Mouse (Mus musculus): ENCODE measurements around the gene Enam.

The Enam gene

DNA sequence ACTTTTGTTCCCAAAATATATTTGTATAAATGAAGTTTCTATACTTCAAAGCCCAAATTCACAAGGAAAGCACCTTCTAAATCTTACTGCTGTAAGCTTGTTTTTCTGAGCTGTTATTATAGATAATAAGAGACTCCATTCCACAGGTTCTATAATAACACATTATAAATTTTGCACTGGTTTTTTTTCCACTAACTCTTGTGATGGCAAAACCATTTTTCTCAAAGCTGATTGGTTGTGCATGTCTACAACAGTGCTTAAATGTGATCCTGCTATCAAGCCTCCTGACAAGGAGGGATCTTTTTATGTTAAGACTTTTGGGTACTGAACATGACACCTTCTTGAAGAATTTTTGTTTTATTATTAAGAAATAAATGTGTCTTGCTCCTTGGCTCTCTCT is at the start of gene Enam:
TSS of gene Enam (plus strand) at position 301 of the 400 bp plus-strand sequence.
- DNase-seq: no peak

DNA sequence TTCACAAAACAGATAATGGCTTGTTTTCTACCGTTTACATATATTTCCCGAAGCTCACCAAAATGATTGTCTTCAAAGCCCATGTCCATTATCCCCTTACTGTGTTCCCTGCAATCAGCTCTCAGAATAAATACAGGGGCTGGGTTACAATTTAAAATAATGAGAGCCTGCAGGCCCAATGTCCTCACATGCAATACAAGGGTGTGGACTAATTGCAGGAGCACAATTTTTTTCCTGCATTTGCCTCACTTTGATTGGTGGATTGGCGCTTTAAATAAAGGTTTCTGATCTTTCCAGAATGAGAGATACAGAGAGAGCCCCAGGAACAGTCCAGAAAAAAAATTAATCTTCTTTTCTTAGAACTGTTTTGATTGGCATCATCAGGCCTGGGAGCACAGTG is 32.1 kb upstream of the Enam start, which contains the start of gene Ambn:
TSS of gene Ambn (plus strand) at position 301 of the 400 bp plus-strand sequence.
- DNase-seq: no peak

DNA sequence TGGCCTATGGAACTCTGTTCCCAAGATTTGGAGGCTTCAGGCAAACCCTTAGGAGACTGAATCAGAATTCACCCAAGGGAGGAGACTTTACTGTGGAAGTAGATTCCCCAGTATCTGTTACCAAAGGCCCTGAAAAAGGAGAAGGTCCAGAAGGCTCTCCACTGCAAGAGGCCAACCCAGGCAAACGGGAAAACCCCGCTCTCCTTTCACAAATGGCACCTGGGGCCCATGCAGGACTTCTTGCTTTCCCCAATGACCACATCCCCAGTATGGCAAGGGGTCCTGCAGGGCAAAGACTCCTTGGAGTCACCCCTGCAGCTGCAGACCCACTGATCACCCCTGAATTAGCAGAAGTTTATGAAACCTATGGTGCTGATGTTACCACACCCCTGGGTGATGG is 20.3 kb upstream of the Enam start:
- DNase-seq: no peak

DNA sequence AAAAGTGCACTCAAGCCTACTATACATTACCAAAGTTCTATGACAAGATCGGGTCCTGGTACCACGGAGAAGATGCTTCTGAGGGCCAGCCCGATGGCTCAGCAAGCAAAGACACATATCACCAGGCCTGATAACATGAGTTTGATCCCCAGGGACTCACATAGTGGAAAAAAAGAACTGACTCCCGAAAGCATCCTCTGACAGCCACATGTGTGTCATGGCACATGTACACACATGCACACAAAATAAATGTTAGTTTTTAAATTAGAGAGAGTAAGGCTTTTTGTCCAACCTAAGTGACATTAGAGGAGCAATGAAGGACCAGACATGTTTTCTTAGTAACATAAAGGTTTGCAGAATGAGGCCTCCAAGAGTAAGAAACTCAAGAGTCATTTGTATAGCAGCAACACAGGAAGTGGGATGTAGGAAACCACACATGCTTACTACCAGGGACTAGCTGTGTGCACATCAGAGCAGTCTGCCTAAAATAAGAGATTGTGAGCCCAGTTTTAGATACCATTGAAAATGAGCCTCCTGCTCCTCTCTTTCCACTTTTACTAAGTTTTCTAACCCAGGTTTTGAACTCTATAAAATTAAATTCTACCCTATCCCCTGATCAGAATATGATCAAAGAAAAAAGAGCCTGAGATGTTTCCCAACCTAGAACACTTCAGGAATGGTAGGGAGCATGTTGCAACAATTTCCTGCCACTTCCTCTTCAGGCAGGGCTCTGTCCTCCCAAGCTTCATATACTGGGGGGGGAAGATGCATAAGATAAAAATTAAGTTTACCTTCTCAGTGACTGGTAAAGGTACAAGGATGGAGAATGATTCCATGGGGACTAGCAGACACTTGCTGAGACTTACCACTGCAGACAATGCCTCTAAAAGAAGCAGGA is 18.7 kb upstream of the Enam start:
- DNase-seq: no peak

DNA sequence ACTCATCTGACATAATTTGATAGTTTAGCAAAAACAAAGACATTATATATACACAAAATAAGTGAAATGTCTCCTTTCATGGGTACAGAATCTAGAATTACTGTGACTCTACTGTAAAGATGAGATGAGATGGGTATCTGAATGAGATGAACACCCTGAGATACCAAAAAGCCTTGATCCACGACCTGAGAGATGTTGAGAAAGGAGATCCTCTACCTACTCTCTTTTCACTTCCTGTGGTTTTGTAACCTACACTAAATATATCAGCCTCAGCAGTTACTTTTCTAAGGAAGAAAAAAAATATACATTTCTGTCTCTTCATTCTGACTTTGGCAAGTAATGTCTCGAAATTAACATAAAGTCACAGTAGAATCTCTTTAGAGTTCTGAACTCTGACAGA is 1.2 kb downstream of the Enam start:
- DNase-seq: no peak

DNA sequence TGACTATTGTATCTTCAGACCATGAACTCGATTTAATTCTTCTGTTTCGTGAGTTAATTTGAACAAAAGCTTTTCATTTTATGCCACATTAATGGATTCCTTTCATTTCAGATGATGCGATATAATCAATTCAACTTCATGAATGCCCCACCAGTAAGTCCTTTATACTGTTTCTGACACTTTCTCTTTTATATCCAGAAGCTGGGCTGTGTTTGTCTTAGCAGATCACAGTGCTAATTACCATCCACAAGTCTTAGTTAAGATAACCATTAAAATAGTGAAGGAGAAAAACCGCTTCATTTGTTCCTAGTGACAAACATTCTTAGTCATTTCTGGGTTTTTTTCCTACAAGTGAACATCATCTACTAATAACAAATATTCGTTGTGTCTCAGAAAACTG is 3.3 kb downstream of the Enam start:
- DNase-seq: no peak

DNA sequence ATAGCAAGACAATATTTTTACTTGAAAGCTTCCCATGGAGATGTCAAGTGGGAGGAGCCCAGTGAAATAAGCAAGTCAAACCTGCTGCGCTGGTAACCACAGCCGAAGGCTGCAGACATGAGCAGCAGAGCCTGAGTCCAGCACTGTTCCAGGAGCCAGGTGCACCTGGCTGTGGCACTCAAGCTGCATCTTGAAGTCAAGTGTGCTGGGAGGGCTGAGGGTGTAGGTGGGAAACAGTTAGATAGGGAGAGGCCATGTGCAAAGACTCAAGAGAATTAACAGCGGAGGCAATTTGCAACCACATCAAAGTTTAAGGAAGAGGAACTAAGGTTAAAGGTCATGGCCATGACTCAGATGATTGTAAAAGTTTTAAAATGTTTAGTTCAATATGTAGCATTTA is 12.0 kb downstream of the Enam start:
- no peak for DNase-seq

DNA sequence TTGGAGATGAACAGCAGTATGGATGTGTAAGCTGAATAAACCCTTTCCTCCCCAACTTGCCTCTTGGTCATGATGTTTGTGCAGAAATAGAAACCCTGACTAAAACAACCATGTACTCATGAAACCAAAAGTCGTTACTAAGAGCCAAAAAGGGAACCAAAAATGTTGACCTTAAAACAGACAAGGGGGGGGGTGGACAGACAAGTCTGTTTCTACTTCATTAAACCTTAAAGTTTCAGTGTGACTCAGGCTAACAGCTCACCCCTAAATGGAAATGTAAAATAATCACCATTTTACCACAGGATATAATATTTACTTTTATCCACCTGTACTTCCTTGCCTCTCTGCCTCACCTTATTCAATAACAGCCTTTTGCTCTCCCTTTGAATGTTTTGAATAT is 20.8 kb downstream of the Enam start:
- DNase-seq: no peak

DNA sequence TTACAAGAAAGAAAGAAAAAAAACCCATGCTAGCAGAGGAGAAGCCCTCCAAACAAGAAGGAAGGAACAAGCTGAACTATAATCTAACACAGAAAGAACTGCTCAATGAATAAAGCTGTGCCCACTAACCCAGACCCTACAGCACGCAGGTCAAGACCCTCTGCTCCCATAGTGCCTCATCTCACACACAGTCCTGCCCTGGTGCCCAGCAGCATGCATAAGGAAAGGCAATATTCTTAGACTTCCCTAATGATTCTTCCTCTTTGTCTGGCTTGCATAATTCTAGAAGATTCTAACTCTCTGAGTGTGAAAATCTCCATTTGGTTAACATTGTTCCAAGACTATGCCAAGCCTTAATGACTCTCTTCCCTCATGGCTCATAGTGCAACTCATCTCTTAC is 21.2 kb downstream of the Enam start:
- no peak for DNase-seq

DNA sequence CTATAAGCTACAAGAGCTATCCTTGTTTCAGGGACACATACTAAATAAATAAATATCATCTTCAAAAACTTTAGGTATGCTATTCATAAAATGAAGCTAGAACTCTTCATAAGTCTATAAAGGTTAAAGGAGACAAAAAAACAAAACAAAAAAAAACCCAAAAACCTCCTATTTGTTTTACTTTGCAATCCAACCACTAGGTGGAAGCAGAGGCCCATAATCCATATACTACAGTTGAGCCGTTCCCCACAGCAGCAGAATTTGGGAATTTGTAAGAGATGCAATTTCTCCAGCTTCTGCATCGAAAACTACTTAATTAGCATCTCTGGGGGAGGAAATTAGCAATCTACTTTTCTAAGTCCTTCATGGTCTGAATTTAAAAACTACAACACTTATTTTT is 31.5 kb downstream of the Enam start:
- DNase-seq: peak; percentile 41

DNA sequence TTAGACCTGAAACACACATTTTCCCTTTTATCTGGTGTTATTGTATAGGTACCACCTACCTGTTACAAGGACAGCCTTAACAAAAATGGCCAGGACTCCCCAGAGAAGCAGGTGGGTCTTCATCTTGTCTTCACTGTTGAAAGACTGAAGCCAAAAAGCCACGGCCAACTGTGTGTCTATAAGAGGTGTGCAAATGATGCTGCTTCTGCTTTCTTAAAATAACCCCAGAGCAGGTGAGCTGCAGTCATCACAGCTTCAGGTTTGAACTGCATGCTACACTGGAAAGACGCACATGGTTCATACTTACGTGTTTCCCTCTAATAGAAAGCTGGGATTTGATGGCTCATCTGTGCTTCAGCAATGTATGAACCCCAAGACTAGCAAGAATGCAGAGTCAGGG is 39.9 kb downstream of the Enam start, which contains the start of gene Jchain:
TSS of gene Jchain (minus strand) at position 235 of the 400 bp plus-strand sequence.
- no peak for DNase-seq

DNA sequence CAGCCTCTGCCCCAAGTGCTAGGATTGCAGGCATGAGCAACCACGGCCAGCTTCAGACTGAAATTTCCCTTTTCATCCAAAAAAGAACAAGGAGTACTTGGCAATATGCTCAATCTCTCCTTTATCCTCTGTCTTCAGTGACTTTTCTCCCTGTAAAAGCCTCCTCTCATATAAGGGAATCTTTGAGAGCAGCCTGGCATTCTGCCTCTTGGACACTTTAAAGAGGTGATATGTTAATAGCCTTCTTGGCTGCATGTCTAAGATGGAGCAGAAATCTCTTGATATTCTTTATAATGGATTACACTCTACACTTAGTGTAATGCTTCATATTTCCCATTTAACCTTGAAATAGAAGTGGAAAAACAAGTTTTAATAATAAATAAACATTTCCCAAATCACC is 43.1 kb downstream of the Enam start:
- no peak for DNase-seq

DNA sequence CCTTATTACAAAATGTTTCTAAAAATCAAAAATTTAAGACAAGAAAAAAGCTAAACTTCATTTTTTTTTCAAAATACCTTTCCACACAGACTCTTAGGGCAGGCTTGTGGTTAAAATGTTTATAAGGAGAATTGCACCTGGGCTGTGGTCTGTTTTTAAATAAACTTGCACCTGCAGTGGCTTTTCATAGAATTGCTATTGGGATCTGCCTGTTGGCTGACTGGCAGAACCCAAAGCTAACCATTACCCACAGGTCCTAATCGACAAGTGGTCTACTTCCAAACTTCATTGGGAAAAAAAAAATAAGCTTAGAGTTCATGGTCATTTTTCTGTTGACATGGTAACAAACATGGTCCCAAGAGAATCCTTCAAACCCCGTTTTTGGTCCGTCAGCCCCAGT is 46.9 kb downstream of the Enam start:
- DNase-seq: no peak

DNA sequence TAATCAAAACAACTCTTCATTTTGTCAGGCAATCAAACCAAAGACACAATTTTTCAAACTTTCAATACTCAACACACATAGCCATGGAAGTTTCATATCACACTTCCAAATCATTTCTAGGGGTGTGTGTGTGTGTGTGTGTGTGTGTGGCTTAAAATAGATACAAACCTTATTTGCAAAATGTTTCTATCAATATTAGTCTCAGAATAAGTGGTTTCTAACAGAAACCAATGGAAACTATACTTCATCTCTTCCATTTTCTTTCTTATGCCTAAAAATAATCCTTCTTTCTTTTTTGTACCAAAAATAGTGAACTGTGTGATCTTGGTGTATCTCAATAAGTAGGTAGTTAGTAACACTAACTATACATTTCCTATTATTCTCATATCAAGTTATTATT is 53.1 kb downstream of the Enam start:
- no peak for DNase-seq

DNA sequence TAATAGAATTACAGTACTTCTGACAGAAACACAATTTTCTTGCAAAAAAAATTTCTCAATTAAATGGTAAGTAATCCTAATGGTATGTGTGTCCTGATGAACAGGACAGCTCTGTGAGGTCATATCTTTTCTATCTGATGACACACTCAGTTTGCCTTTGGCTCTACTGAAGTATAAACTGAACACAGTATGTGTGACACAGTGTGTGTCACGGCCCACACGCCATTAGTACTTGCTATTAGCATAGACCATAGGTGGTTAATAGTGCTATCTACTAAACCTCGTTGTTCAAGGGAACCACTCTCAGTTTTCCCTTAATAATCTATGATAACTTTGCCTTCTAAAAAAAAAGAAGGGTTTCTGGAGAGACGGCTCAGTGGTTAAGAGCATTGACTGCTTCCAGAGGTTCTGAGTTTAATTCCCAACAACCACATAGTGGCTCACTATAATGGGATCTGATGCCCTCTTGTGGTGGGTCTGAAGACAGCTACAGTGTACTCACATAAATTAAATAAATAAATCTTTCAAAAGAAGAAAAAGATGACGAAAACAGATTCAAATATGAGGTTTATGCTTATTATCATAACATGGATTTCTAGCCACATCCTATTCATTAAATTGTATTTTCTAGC is 55.0 kb downstream of the Enam start:
- peak; percentile 55 for DNase-seq

DNA sequence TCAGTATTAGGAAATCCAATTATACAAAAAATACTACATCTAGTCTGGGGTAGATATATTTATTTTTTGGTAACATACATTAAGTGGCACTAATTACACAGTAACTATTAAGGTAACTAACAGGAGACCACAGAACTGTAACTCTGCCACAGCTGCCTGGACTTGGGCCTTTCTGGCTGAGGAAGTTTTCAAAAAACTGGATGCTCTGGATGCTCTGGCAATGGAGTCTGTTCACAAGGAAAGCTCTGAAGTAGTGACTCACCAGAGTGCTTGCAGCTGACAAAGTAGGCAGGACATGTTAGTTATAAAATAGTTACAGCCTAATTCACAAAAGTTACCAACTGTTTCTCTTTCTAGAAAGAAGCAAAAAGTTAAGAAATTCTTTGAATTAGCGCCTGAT is 56.6 kb downstream of the Enam start:
- DNase-seq: peak; percentile 24

DNA sequence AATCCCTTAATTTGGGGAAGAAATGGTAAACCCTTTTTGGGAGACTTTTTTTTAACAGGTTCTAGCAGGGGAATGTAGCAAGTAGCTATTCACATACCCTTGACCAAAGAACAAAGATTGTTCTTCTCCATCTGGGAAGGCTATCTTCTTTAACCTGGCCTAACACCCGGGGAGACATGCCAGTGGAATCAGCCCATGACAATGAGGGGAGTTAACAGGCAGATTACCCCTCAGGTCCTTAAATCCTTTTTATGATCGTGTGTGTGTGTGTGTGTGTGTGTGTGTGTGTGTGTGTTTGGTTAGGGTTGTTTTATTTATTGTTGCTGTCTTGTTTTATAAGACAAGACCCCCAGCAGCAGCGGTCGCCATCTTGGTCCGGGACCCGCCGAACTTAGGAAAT is 57.8 kb downstream of the Enam start:
- no peak for DNase-seq

DNA sequence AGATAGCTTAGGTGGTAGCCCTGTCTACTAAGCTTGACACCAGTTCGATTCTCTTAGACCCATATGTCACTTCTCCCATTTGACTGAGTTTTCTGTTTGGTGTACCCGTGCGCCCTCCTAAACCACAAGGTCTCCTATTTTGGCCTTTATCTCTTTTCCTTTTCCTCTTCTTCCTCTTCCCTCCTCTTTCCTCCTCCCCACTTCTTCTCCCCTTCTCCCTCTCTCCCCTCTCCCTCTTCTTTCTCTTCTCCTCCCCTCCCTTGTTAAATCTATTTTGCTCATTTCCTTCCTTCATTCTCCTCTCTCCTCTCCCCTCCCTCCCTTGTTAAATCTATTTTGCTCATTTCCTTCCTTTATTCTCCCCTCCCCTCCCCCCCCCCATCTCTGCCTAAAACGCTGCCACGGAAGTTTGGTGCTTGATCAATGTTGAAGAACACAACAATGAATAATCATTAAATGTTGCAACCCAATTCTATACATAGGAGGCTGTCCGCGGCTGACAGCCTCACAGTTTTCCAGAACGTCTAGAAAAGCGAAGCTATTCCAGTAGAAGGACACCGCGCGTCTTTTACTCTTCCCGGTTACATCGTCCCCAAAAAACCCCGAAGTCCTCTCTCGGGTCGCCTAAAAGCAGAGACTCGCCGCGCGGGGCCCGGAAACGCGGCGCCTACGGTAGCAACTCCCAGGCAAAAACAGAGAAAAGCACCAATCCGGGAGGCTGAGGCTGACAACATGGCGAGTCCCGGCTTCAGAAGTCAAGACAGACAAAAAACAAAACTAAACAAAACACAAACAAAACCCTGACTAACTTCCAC is 65.7 kb downstream of the Enam start:
- no peak for DNase-seq

DNA sequence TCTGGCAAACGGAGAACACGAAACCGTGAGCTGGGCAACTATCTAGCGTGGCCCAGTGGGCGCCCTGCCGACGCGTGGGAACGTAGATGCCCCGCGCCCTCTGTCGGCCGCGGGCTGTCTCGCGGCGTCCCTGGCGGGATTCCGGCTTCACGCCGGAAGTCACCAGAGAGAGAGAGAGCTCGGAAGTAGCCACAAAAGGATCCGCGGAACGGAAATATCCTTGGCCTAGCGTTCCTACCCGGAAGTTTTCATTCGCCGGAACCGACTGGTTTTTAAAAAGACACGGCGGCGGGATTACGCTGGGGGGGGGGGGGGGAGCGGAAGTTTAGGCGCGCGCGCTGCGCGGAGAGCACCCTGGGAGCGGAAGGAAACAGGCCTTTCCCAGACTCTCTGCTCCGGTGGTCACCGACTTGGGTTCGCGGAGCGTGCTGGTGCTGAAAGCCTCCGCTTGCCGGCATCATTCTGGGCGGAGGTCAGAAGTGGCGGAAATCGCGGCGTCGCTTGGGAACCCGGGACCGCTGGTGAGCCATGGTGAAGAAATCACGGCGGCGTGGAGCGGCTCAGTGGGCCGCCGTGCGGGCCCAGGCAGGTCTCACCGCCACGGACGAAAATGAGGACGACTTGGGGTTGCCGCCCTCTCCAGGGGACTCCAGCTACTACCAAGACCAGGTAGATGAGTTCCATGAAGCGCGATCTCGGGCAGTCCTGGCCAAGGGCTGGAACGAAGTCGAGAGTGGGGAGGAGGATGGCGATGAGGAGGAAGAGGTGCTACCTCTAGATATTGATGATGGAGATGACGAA is 66.5 kb downstream of the Enam start, which contains the start of gene Utp3:
TSS of gene Utp3 (plus strand) at position 377 of the 801 bp plus-strand sequence.
- DNase-seq: peak; percentile 97
